Mouse (Mus musculus) erythroblast, embryonic 14.5 days (primary cell): ENCODE data around the gene Mtor.

Experiments used
- GATA1 ChIP-seq: IDR thresholded peaks from 2 replicates; pipeline ENCODE4 v1.6.1; 2012; ENCODE audit warnings: low read length, inconsistent platforms, mixed read lengths
- TAL1 ChIP-seq: IDR thresholded peaks from 3 replicates; pipeline ENCODE4 v1.6.1; 2012; ENCODE audit warnings: low read length, inconsistent platforms, mixed read lengths

- TF ChIP-seq GATA1 (no peak), TAL1 (no peak)
These were observed 61.2 kb downstream of the Mtor start for GRCm38 (mm10) chr4:148509450-148510084.
